Mouse (Mus musculus) small intestine, adult 2 months (tissue): ENCODE data around the gene Ptgfrn.

ENCODE experiments used
- CTCF ChIP-seq: fragments of 200-500 bp; IDR thresholded peaks from 2 replicates; pipeline ENCODE4 v1.5.1; 2012; ENCODE audit warnings: low read depth, mild to moderate bottlenecking, control low read depth, inconsistent platforms, low read length, moderate library complexity, mixed read lengths; ENCODE audit not compliant: insufficient replicate concordance, insufficient read length; ENCODE audit errors: extremely low read depth
- POLR2A ChIP-seq: fragments of 200-500 bp; IDR thresholded peaks from 2 replicates; pipeline ENCODE4 v1.6.1; 2012; ENCODE audit warnings: low read depth, mild to moderate bottlenecking, control low read depth, inconsistent platforms, low read length, moderate library complexity

DNA sequence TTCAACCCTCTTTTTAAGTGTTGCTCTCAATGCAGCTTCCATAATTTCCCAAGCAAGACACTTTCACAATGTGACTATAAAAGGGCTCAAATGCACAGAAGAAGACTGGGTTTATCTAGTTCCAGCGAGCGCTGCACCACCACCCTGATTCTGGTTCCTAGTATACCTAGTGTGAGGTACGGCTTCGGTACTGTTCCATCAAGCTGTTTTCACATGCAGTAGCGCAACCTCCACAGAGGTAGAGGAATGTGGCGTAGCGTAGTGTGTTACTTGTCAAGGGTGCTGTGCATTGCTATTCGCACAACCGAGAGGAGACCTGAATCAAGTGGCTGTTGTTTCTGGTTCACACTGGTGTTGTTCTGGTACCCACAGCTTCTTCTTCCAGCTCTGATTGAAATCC, 24.8 kb upstream of the Ptgfrn start:
- no peak for TF ChIP-seq CTCF
- TF ChIP-seq POLR2A = no peak
